Mouse (Mus musculus) neural tube, embryonic 12.5 days (tissue): ENCODE measurements around the gene Depp1. TPM values are rescaled to one million over a fixed set of nuclear protein-coding genes. Genes with fewer than 3 reads are reported as not detected.

Source experiments
- ATAC-seq: fragments of 200-750 bp; cut with Nextera tagmentation; 2 replicates; pipeline ENCODE4 v1.8.0; 2017; ENCODE audit warnings: low read depth, mild to moderate bottlenecking, moderate TSS enrichment, moderate library complexity; ENCODE audit not compliant: low FRiP score
- H3K27ac ChIP-seq: fragments of 300-500 bp; sonication (generic); 2 replicates; pipeline ENCODE4 v1.5.1; 2016
- H3K27me3 ChIP-seq: fragments of 300-500 bp; sonication (generic); replicated peaks from 2 replicates; pipeline ENCODE4 v1.6.1; 2016; ENCODE audit warnings: mild to moderate bottlenecking
- H3K36me3 ChIP-seq: fragments of 300-500 bp; sonication (generic); 2 replicates; pipeline ENCODE4 v1.6.1; 2016; ENCODE audit warnings: mild to moderate bottlenecking
- H3K4me1 ChIP-seq: fragments of 300-500 bp; sonication (generic); 2 replicates; pipeline ENCODE4 v1.6.1; 2016
- H3K4me2 ChIP-seq: fragments of 300-500 bp; sonication (generic); replicated peaks from 2 replicates; pipeline ENCODE4 v1.6.1; 2016; ENCODE audit warnings: mild to moderate bottlenecking
- H3K4me3 ChIP-seq: fragments of 300-500 bp; sonication (generic); 2 replicates; pipeline ENCODE4 v1.5.1; 2016
- H3K9ac ChIP-seq: fragments of 300-500 bp; sonication (generic); 2 replicates; pipeline ENCODE4 v1.6.1; 2016; ENCODE audit warnings: mild to moderate bottlenecking
- H3K9me3 ChIP-seq: fragments of 300-500 bp; sonication (generic); 2 replicates; pipeline ENCODE4 v1.6.1; 2016; ENCODE audit warnings: mild to moderate bottlenecking
- WGBS: fragments of 180-500 bp; shearing (Covaris S2); methylation state at CpG from one replicate; pipeline ENCODE4 v1.1.7; 2016; 5-methylcytosine and 5-hydroxymethylcytosine counted together
- polyA plus RNA-seq: library from polyadenylated mRNA; unstranded; fragments of >200 nt; fragmentation: Nextera tagmentation; extraction: Ambion mirVana; gene quantifications from 2 replicates; pipeline ENCODE4 v1.2.1, GENCODE M21; 2016

Gene Depp1
- polyA plus RNA-seq, 1 experiment from 2014 or later, result 12.3 TPM

- Histone ChIP-seq H3K4me1 (peaks cover 35% of the 10 kb centered on the region), H3K36me3 (no peaks in the 10 kb centered on the region), H3K27me3 (no peaks in the 10 kb centered on the region), H3K4me2 (peak within 1 kb of the TSS; percentile 91), H3K9me3 (no peaks in the 10 kb centered on the region), H3K4me3 (peak within 1 kb of the TSS; percentile 56), H3K27ac (no peak within 1 kb of the TSS), H3K9ac (peak within 1 kb of the TSS; percentile 59)
- WGBS, result under 1% methylated on average over 44 of the region's 44 CpGs
- ATAC-seq, result peak; percentile 83
Measured at GRCm38 (mm10) chr6:116673471-116674282, 23.3 kb downstream of the Depp1 start, which contains the start of gene Rassf4. Rassf4 (minus strand) TSS chr6:116673952.

- Histone ChIP-seq H3K4me3 (peak overlapping the region; percentile 56), H3K27me3 (0 out of 2 replicates have a peak, but pooled peaks cover 2% of the 10 kb centered on the region), H3K9me3 (no peaks in the 10 kb centered on the region), H3K9ac (peak overlapping the region; percentile 59), H3K36me3 (no peaks in the 10 kb centered on the region), H3K4me2 (peak overlapping the region; percentile 91), H3K27ac (no peak overlapping the region), H3K4me1 (peaks cover 35% of the 10 kb centered on the region)
- no peak for ATAC-seq
- 25% methylated on average over 16 of the region's 16 CpGs for WGBS
Measured at GRCm38 (mm10) chr6:116674283-116674886, 24.0 kb downstream of the Depp1 start.

- H3K27me3 ChIP-seq, result 0 out of 2 replicates have a peak, but pooled peaks cover 4% of the 10 kb centered on the region
- WGBS, result 72% methylated on average over 10 of the region's 10 CpGs
- no peaks in the 10 kb centered on the region for H3K9me3 ChIP-seq
- H3K36me3 ChIP-seq, result no peaks in the 10 kb centered on the region
- peaks cover 15% of the 10 kb centered on the region for H3K4me1 ChIP-seq
- H3K27ac ChIP-seq, result no peak overlapping the region
- no peak overlapping the region for H3K9ac ChIP-seq
- no peak overlapping the region for H3K4me3 ChIP-seq
- no peak for ATAC-seq
- no peak overlapping the region for H3K4me2 ChIP-seq
Measured at GRCm38 (mm10) chr6:116676355-116676913, 26.0 kb downstream of the Depp1 start.

- Histone ChIP-seq H3K36me3 (no peaks in the 10 kb centered on the region), H3K27ac (no peak overlapping the region), H3K4me3 (no peak overlapping the region), H3K9ac (no peak overlapping the region), H3K27me3 (0 out of 2 replicates have a peak, but pooled peaks cover 4% of the 10 kb centered on the region), H3K9me3 (no peaks in the 10 kb centered on the region), H3K4me2 (no peak overlapping the region), H3K4me1 (peaks cover 11% of the 10 kb centered on the region; the same call in 1 of the 2 replicates)
- ATAC-seq, result no peak
- 63% methylated on average over 6 of the region's 6 CpGs for WGBS
Measured at GRCm38 (mm10) chr6:116677321-116677720, 26.9 kb downstream of the Depp1 start.

GRCm38 (mm10) chr6:116679563-116680288, 29.3 kb downstream of the Depp1 start:
- WGBS, result 81% methylated on average over 5 of the region's 5 CpGs
- no peak for ATAC-seq
- H3K4me2 ChIP-seq, result no peak overlapping the region

GRCm38 (mm10) chr6:116682317-116682716, 31.9 kb downstream of the Depp1 start:
- Histone ChIP-seq H3K27ac (no peak overlapping the region), H3K27me3 (0 out of 2 replicates have a peak, but pooled peaks cover 4% of the 10 kb centered on the region), H3K36me3 (no peaks in the 10 kb centered on the region), H3K9ac (no peak overlapping the region), H3K4me2 (no peak overlapping the region), H3K4me3 (no peak overlapping the region), H3K4me1 (no peaks in the 10 kb centered on the region), H3K9me3 (no peaks in the 10 kb centered on the region)
- ATAC-seq, result no peak
- WGBS, result 59% methylated on average over 6 of the region's 6 CpGs

More at GRCm38 (mm10) chr6:116679563-116680288, 29.3 kb downstream of the Depp1 start:
- H3K4me3 ChIP-seq, result no peak overlapping the region
- H3K9ac ChIP-seq, result no peak overlapping the region
- H3K27ac ChIP-seq, result no peak overlapping the region
- peaks cover 2% of the 10 kb centered on the region; the same call in 1 of the 2 replicates for H3K4me1 ChIP-seq
- H3K36me3 ChIP-seq, result no peaks in the 10 kb centered on the region
- H3K9me3 ChIP-seq, result no peaks in the 10 kb centered on the region
- 0 out of 2 replicates have a peak, but pooled peaks cover 4% of the 10 kb centered on the region for H3K27me3 ChIP-seq

- Histone ChIP-seq H3K27me3 (no peaks in the 10 kb centered on the region), H3K36me3 (no peaks in the 10 kb centered on the region), H3K27ac (no peak overlapping the region), H3K4me1 (no peaks in the 10 kb centered on the region), H3K4me2 (no peak overlapping the region), H3K4me3 (no peak overlapping the region), H3K9ac (no peak overlapping the region), H3K9me3 (no peaks in the 10 kb centered on the region)
- WGBS, result 90% methylated on average over 4 of the region's 4 CpGs
- ATAC-seq, result no peak
Measured at GRCm38 (mm10) chr6:116693639-116694038, 43.2 kb downstream of the Depp1 start.

GRCm38 (mm10) chr6:116694346-116694745, 43.9 kb downstream of the Depp1 start:
- Histone ChIP-seq H3K4me3 (no peak overlapping the region), H3K27me3 (no peaks in the 10 kb centered on the region), H3K4me1 (no peaks in the 10 kb centered on the region), H3K9ac (no peak overlapping the region), H3K4me2 (no peak overlapping the region), H3K27ac (no peak overlapping the region), H3K9me3 (no peaks in the 10 kb centered on the region), H3K36me3 (no peaks in the 10 kb centered on the region)
- WGBS, result 81% methylated on average over 3 of the region's 3 CpGs
- no peak for ATAC-seq

- no peak overlapping the region for H3K4me2 ChIP-seq
- no peak overlapping the region for H3K9ac ChIP-seq
- no peak overlapping the region for H3K27ac ChIP-seq
- no peak for ATAC-seq
- 62% methylated on average over 2 of the region's 2 CpGs for WGBS
- H3K36me3 ChIP-seq, result no peaks in the 10 kb centered on the region
- no peaks in the 10 kb centered on the region for H3K4me1 ChIP-seq
- no peaks in the 10 kb centered on the region for H3K27me3 ChIP-seq
- H3K4me3 ChIP-seq, result no peak overlapping the region
- H3K9me3 ChIP-seq, result no peaks in the 10 kb centered on the region
Measured at GRCm38 (mm10) chr6:116697413-116697812, 47.0 kb downstream of the Depp1 start.

- Histone ChIP-seq H3K9me3 (no peaks in the 10 kb centered on the region), H3K27ac (no peak overlapping the region), H3K4me1 (no peaks in the 10 kb centered on the region), H3K4me2 (no peak overlapping the region), H3K36me3 (no peaks in the 10 kb centered on the region), H3K4me3 (no peak overlapping the region), H3K27me3 (no peaks in the 10 kb centered on the region), H3K9ac (no peak overlapping the region)
- WGBS, result 91% methylated on average over 4 of the region's 4 CpGs
- ATAC-seq, result no peak
Measured at GRCm38 (mm10) chr6:116697896-116698425, 47.6 kb downstream of the Depp1 start.

- no peaks in the 10 kb centered on the region for H3K4me1 ChIP-seq
- no peak overlapping the region for H3K9ac ChIP-seq
- no peak overlapping the region for H3K4me2 ChIP-seq
- H3K4me3 ChIP-seq, result no peak overlapping the region
- no peak for ATAC-seq
- H3K27ac ChIP-seq, result no peak overlapping the region
- H3K27me3 ChIP-seq, result no peaks in the 10 kb centered on the region
- no peaks in the 10 kb centered on the region for H3K36me3 ChIP-seq
- no peaks in the 10 kb centered on the region for H3K9me3 ChIP-seq
Measured at GRCm38 (mm10) chr6:116700821-116701220, 50.4 kb downstream of the Depp1 start.
